Comparison of ENCODE assay signal across 21 mouse cellular contexts in genomic region chr14:120523296-120523695, GRCm38 (mm10). TPM values are rescaled to one million over a fixed set of nuclear protein-coding genes. Genes with fewer than 3 reads are reported as not detected.
DNase-seq lines count a peak whose midpoint lies in the region; ATAC-seq and TF ChIP-seq lines count a peak whose summit lies in the region.
"Had no signal": no experiment of that assay in that cellular context is flagged by ENCODE, and none has a peak within 500 bp of the region (broad histone marks: within the 10 kb centered on the region; RNA-seq: fewer than 3 reads in every experiment).

No protein-coding gene starts in this region.

- TF ChIP-seq CTCF in Patski (IDR thresholded peaks at IDR 0.05): no peak

- no peak overlapping the region for H3K4me2 ChIP-seq in heart, embryonic 11.5 days
- H3K4me2 ChIP-seq: embryonic facial prominence, embryonic 12.5 days had no signal

- no peak overlapping the region for H3K4me3 ChIP-seq in heart, embryonic 11.5 days (ENCODE audit: low read depth, low read length)
- H3K4me3 ChIP-seq: embryonic facial prominence, embryonic 10.5 days; embryonic facial prominence, embryonic 12.5 days; forebrain, embryonic 10.5 days had no signal

- DNase-seq in heart, adult 11 months: peak; percentile 83
- no peak for DNase-seq in Patski (ENCODE audit: low read depth, low spot score)
- DNase-seq in fat pad, adult 2 months (ENCODE audit: extremely low read depth, low read depth, low spot score): peak; percentile 93
- no peak for DNase-seq in thymus, postnatal 25 days
- no peak for DNase-seq in urinary bladder, postnatal 14 days (ENCODE audit: low spot score)
- DNase-seq: adrenal gland, adult 8-10 months; adrenal gland, postnatal 14 days; adrenal gland, postnatal 36 days; cerebellum, adult 11-12 months; cerebellum, adult 2 months; cerebellum, adult 9-10 months; cerebellum, postnatal 10 days; cerebellum, postnatal 25 days had no signal

- 84% methylated on average over 5 of the region's 5 CpGs for WGBS in heart, embryonic 11.5 days (ENCODE audit: insufficient replicate concordance)

- H3K27ac ChIP-seq in heart, embryonic 11.5 days (ENCODE audit: low read depth, low read length): no peak overlapping the region
- H3K27ac ChIP-seq: embryonic facial prominence, embryonic 10.5 days; embryonic facial prominence, embryonic 12.5 days; forebrain, embryonic 10.5 days had no signal

- no peaks in the 10 kb centered on the region for H3K9me3 ChIP-seq in heart, embryonic 11.5 days (replicated peaks; ENCODE audit: control insufficient read depth, low read length)
- H3K9me3 ChIP-seq: embryonic facial prominence, embryonic 10.5 days; embryonic facial prominence, embryonic 12.5 days; forebrain, embryonic 10.5 days had no signal

- no peak for ATAC-seq in heart, embryonic 11.5 days (replicated peaks; ENCODE audit: insufficient number of reproducible peaks, low FRiP score, low TSS enrichment)
- ATAC-seq in Patski: peak; percentile 26
- 0 out of 2 replicates have a peak, but pooled peaks have one; percentile 16 for ATAC-seq in granulocyte monocyte progenitor cell, adult 5-6 weeks (replicated peaks; ENCODE audit: poor library complexity, severe bottlenecking)
- ATAC-seq: activated CD4-positive, CD25-positive, alpha-beta regulatory T cell, adult 4 months; forebrain, embryonic 14.5 days; forebrain, embryonic 16.5 days had no signal

- POLR2A ChIA-PET in Patski (lab: Charles Lee): no interaction called here

- no peaks in the 10 kb centered on the region for H3K4me1 ChIP-seq in heart, embryonic 11.5 days (ENCODE audit: control insufficient read depth, insufficient read depth, low read length)
- H3K4me1 ChIP-seq: embryonic facial prominence, embryonic 10.5 days; embryonic facial prominence, embryonic 12.5 days; forebrain, embryonic 10.5 days had no signal

- H3K9ac ChIP-seq in heart, embryonic 11.5 days (ENCODE audit: low read depth, low read length): no peak overlapping the region
- H3K9ac ChIP-seq: embryonic facial prominence, embryonic 12.5 days had no signal

- in situ Hi-C loops in Patski (cut with MboI; ENCODE audit: low pct_unique_long_range_greater_than_20kb): no loop called here

- no peaks in the 10 kb centered on the region for H3K36me3 ChIP-seq in heart, embryonic 11.5 days (ENCODE audit: control insufficient read depth, insufficient read depth, low read length)
- H3K36me3 ChIP-seq: embryonic facial prominence, embryonic 10.5 days; embryonic facial prominence, embryonic 12.5 days; forebrain, embryonic 10.5 days had no signal

- no peaks in the 10 kb centered on the region for H3K27me3 ChIP-seq in heart, embryonic 11.5 days (ENCODE audit: control insufficient read depth, insufficient read depth, low read length)
- H3K27me3 ChIP-seq in Patski: no peaks in the 10 kb centered on the region
- H3K27me3 ChIP-seq: embryonic facial prominence, embryonic 12.5 days had no signal

- CTCF ChIA-PET in Patski (lab: Charles Lee): no interaction called here

RNA-seq across cellular contexts. Expression of gene Rap2a, which starts 45.1 kb away (rescaled TPM):
- polyA plus RNA-seq in heart, embryonic 11.5 days (2014; fragmentation: Nextera tagmentation; extraction: Ambion mirVana): 13.8 and 15.1 TPM in 2 replicates
- polyA plus RNA-seq in Patski (2021): 9.5 TPM
- 5.6 and 10.7 TPM in 2 replicates for total RNA-seq in granulocyte monocyte progenitor cell, adult 5-6 weeks (2014; fragmentation: Nextera tagmentation)
- 6.1 and 6.3 TPM in 2 replicates for total RNA-seq in granulocyte monocyte progenitor cell, adult 5-6 weeks (2017)

Comparison
In these comparisons a context has a peak if more than half of its experiments do, and no peak if none do; other contexts are left out.
1. DNase-seq: peak in heart, adult 11 months (single experiment) and fat pad, adult 2 months (single experiment); none in Patski (single experiment), thymus, postnatal 25 days (single experiment) and urinary bladder, postnatal 14 days (single experiment).